Mouse (Mus musculus): Measurements from ENCODE around the gene Bag6. TPM values are rescaled to one million over a fixed set of nuclear protein-coding genes. Genes with fewer than 3 reads are reported as not detected.

Gene Bag6
- total RNA-seq, 1 experiment from 2014 or later: 470 TPM

Other genes starting within 250 kb of the Bag6 start
- 1.6 to 3.1 TPM (median 3.1 TPM) in 4 replicates for gene C2, start 236.9 kb upstream of the Bag6 start, total RNA-seq (2023)
- 145 to 166 TPM (median 150 TPM) in 4 replicates for gene Ehmt2, start 236.7 kb upstream of the Bag6 start, total RNA-seq (2023)
- not detected in 4 replicates for gene Slc44a4, start 220.7 kb upstream of the Bag6 start, total RNA-seq (2023)
- gene Neu1, start 203.9 kb upstream of the Bag6 start, total RNA-seq (2023): 91.5 to 104 TPM (median 98.0 TPM) in 4 replicates
- gene Hspa1b, start 175.9 kb upstream of the Bag6 start, total RNA-seq (2023): 143 to 677 TPM (median 225 TPM) in 4 replicates
- 1.1 TPM in 1 of 4 replicates, not detected in the others for gene Gm20481, start 165.3 kb upstream of the Bag6 start, total RNA-seq (2023)
- 69.3 to 362 TPM (median 119 TPM) in 4 replicates for gene Hspa1a, start 163.0 kb upstream of the Bag6 start, total RNA-seq (2023)
- 0.24 to 0.40 TPM in 2 of 4 replicates, not detected in the others for gene Hspa1l, start 162.5 kb upstream of the Bag6 start, total RNA-seq (2023)
- gene Lsm2, start 153.3 kb upstream of the Bag6 start, total RNA-seq (2023): 27.8 to 35.0 TPM (median 28.9 TPM) in 4 replicates
- gene Vars, start 134.2 kb upstream of the Bag6 start, total RNA-seq (2023): 237 to 278 TPM (median 258 TPM) in 4 replicates
- gene Vwa7, start 118.6 kb upstream of the Bag6 start, total RNA-seq (2023): 0.28 to 0.52 TPM (median 0.30 TPM) in 4 replicates
- 3.0 to 6.4 TPM (median 4.1 TPM) in 4 replicates for gene Sapcd1, start 107.2 kb upstream of the Bag6 start, total RNA-seq (2023)
- 8.7 to 15.9 TPM (median 11.2 TPM) in 4 replicates for gene Msh5, start 88.4 kb upstream of the Bag6 start, total RNA-seq (2023)
- gene Clic1, start 85.2 kb upstream of the Bag6 start, total RNA-seq (2023): 185 to 195 TPM (median 191 TPM) in 4 replicates
- gene Ddah2, start 76.1 kb upstream of the Bag6 start, total RNA-seq (2023): 2.2 to 6.0 TPM (median 4.3 TPM) in 4 replicates
- gene Ly6g6c, start 69.8 kb upstream of the Bag6 start, total RNA-seq (2023): not detected in 4 replicates
- gene Mpig6b, start 69.0 kb upstream of the Bag6 start, total RNA-seq (2023): not detected in 4 replicates
- not detected in 4 replicates for gene Ly6g6e, start 58.3 kb upstream of the Bag6 start, total RNA-seq (2023)
- gene Ly6g6d, start 57.1 kb upstream of the Bag6 start, total RNA-seq (2023): not detected in 4 replicates
- gene Ly6g6f, start 49.6 kb upstream of the Bag6 start, total RNA-seq (2023): not detected in 4 replicates
- gene Abhd16a, start 45.9 kb upstream of the Bag6 start, total RNA-seq (2023): 72.8 to 85.6 TPM (median 76.5 TPM) in 4 replicates
- gene Ly6g5c, start 26.9 kb upstream of the Bag6 start, total RNA-seq (2023): not detected in 4 replicates
- 0.66 to 1.6 TPM (median 1.3 TPM) in 4 replicates for gene Ly6g5b, start 19.8 kb upstream of the Bag6 start, total RNA-seq (2023)
- gene Gpank1, start 13.7 kb upstream of the Bag6 start, total RNA-seq (2023): 19.6 to 24.1 TPM (median 22.1 TPM) in 4 replicates
- 114 to 130 TPM (median 122 TPM) in 4 replicates for gene Csnk2b, start 13.1 kb upstream of the Bag6 start, total RNA-seq (2023)
- gene D17H6S53E, start 8.8 kb upstream of the Bag6 start, total RNA-seq (2023): 12.0 to 17.1 TPM (median 14.5 TPM) in 4 replicates
- gene Apom, start 3.1 kb upstream of the Bag6 start, total RNA-seq (2023): 1.2 to 1.6 TPM in 2 of 4 replicates, not detected in the others
- gene Prrc2a, start 29.7 kb downstream of the Bag6 start, total RNA-seq (2023): 337 to 364 TPM (median 345 TPM) in 4 replicates
- gene Aif1, start 40.9 kb downstream of the Bag6 start, total RNA-seq (2023): 2.7 to 6.9 TPM (median 4.0 TPM) in 4 replicates
- gene Lst1, start 53.3 kb downstream of the Bag6 start, total RNA-seq (2023): 33.5 to 53.9 TPM (median 46.9 TPM) in 4 replicates
- gene Ltb, start 59.3 kb downstream of the Bag6 start, total RNA-seq (2023): 591 to 612 TPM (median 606 TPM) in 4 replicates
- 9.1 to 13.6 TPM (median 11.4 TPM) in 4 replicates for gene Tnf, start 66.8 kb downstream of the Bag6 start, total RNA-seq (2023)
- 39.2 to 45.1 TPM (median 41.7 TPM) in 4 replicates for gene Lta, start 70.2 kb downstream of the Bag6 start, total RNA-seq (2023)
- not detected in 4 replicates for gene Gm16181, start 85.7 kb downstream of the Bag6 start, total RNA-seq (2023)
- gene Atp6v1g2, start 98.5 kb downstream of the Bag6 start, total RNA-seq (2023): 1.7 to 4.6 TPM (median 2.7 TPM) in 4 replicates
- 11.2 to 14.6 TPM (median 13.4 TPM) in 4 replicates for gene Nfkbil1, start 100.6 kb downstream of the Bag6 start, total RNA-seq (2023)
- 399 to 443 TPM (median 429 TPM) in 4 replicates for gene Ddx39b, start 106.6 kb downstream of the Bag6 start, total RNA-seq (2023)
- gene H2-D1, start 127.6 kb downstream of the Bag6 start, total RNA-seq (2023): 1,754 to 1,882 TPM (median 1,817 TPM) in 4 replicates
- 10.1 to 16.4 TPM (median 11.8 TPM) in 4 replicates for gene H2-Q1, start 185.2 kb downstream of the Bag6 start, total RNA-seq (2023)
- 6.5 to 10.8 TPM (median 9.4 TPM) in 4 replicates for gene H2-Q2, start 207.1 kb downstream of the Bag6 start, total RNA-seq (2023)
- gene H2-Q4, start 244.4 kb downstream of the Bag6 start, total RNA-seq (2023): 317 to 360 TPM (median 339 TPM) in 4 replicates

Measured in B cell, adult 62 days (primary cell).